Mouse (Mus musculus) heart, postnatal 0 days (tissue): Measurements from ENCODE around the gene Gm21954.

Experiments used
- CTCF ChIP-seq: IDR thresholded peaks from 2 replicates; pipeline ENCODE4 v1.5.1; 2016; ENCODE audit warnings: antibody characterized with exemption, control low read depth, low read depth
- EP300 ChIP-seq: IDR thresholded peaks from 2 replicates; pipeline ENCODE4 v1.6.1; 2016; ENCODE audit warnings: antibody characterized with exemption, low read depth

GRCm38 (mm10) chr3:55461092-55461491 lies 10.9 kb downstream of the Gm21954 start:
- no peak for TF ChIP-seq CTCF
- TF ChIP-seq EP300, result no peak
